Mouse (Mus musculus): ENCODE measurements around the gene Map4k5. TPM values are rescaled to one million over a fixed set of nuclear protein-coding genes. Genes with fewer than 3 reads are reported as not detected.

Gene Map4k5
- polyA plus RNA-seq, 2 experiments from 2014 or later: 2.9 to 3.3 TPM

Other genes starting within 250 kb of the Map4k5 start
- gene Sos2, start 211.3 kb downstream of the Map4k5 start, polyA plus RNA-seq (2017; shearing (Covaris generic)): 10 to 100 TPM; 10.0 to 13.7 TPM
- gene L2hgdh, start 168.3 kb downstream of the Map4k5 start, polyA plus RNA-seq (2017; shearing (Covaris generic)): 1 to 10 TPM; 2.4 to 3.7 TPM
- gene Atp5s, start 168.2 kb downstream of the Map4k5 start, polyA plus RNA-seq (2017; shearing (Covaris generic)): 10 to 100 TPM in 1 of 2 experiments, 1 to 10 TPM in 1; 9.2 to 14.0 TPM
- gene Cdkl1, start 101.9 kb downstream of the Map4k5 start, polyA plus RNA-seq (2017; shearing (Covaris generic)): not detected
- under 1 TPM in 1 of 2 experiments, not detected in 1; 0.91 TPM for gene Atl1, start 586 bp downstream of the Map4k5 start, polyA plus RNA-seq (2017; shearing (Covaris generic))
- gene Sav1, start 93.8 kb upstream of the Map4k5 start, polyA plus RNA-seq (2017; shearing (Covaris generic)): 1 to 10 TPM; 3.0 to 3.7 TPM
- 10 to 100 TPM; 19.2 to 24.3 TPM for gene Nin, start 220.5 kb upstream of the Map4k5 start, polyA plus RNA-seq (2017; shearing (Covaris generic))

All from activated CD4-positive, CD25-positive, alpha-beta regulatory T cell, adult 4 months (primary cell).